Mouse (Mus musculus) cerebellum, postnatal 25 days (tissue): ENCODE results near the gene B3gnt9.

Experiments used
- DNase-seq, 2 experiments: peaks; one replicate each; pipeline ENCODE4 v3.0.0; 2021; ENCODE audit warnings: mixed read lengths in 2 of 2

The B3gnt9 gene

GRCm38 (mm10) chr8:105281821-105282220 is 26.9 kb upstream of the B3gnt9 start:
- DNase-seq: peak in 1 of 2 experiments; percentile 14

DNA sequence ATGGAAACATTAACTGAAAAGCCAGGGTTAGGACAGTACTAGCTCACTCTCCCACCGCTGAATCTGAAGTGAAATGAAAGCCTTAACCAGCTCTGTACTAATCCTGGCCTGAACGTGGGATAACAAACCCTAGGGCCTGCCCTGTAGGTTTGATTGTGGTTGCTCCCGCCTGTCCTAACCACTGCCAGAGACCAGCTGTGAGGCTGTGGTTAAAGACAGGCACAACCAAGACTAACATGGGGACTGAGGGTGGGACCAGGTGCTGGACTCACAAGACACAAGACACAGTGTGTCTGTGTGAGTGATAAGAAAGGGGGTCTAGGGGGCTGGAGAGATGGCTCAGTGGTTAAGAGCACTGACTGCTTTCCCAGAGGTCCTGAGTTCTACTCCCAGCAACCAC is 25.6 kb upstream of the B3gnt9 start:
- no peak for DNase-seq

- peak; percentile 94 to 96 for DNase-seq
Observed at GRCm38 (mm10) chr8:105278911-105279334, 24.0 kb upstream of the B3gnt9 start.

DNA sequence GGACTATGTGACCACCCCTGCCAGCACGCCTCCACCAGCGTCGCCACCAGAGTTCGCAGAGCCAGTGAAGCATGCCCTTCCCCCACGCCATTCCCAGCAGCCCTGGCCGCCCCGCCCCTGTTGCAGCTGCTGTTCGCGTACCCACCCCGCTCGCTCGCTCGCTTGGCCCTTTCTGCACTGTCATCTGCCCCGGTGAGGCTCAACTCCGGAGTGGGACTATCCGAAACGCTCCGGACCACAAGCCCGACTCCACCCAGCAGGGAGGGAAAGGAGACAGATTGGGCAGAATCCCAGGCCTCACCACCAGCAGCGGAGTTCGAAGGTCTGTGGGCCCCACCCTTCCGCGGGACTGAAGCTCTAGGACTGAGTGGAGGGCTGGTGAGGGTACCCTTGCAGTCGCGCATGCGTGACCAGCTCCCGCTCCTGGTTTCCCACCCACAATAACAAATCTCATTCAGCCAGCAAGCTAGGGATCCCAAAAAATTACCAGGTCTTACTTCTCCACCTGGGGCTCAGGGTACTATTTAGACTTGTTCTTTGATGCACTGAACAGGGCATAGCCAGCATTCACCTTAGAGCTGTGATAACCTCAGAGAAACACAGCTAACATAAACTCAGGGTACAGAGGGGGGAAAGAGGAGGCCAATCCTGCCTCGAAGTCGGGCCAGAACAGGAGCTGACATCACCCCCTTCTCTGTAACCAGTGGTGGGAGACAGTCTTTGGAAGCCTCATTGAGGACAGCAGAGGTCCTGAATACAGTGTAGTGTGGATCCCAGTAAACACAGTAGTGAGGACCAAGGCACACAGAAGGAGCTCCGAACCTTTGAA is 21.6 kb upstream of the B3gnt9 start:
- DNase-seq: peak in 1 of 2 experiments; percentile 61

DNA sequence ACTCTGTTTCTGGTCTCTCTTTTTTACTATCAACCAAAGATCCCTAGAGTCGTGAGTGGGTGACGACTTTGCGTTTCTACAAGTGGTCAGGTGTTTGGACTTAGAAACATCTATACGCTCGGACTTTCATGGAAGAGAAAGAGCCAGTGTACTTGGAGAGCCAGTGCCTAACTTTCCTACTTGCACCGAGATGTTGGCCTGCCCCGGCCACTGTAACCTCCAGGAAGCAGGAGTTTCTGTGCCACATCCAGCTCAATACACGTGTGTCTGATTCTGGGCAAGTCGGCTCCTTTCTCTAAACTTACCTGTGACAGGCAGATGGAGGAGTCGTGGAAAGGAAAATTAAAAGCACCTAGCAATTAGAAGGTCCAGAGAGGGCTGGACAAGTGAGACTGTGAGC is 20.9 kb upstream of the B3gnt9 start, which contains the start of gene Nol3:
Gene Nol3 (plus strand): TSS at position 301 of the 400 bp plus-strand sequence.
- DNase-seq: no peak

- DNase-seq: no peak
Observed at GRCm38 (mm10) chr8:105275387-105275786, 20.4 kb upstream of the B3gnt9 start.

DNA sequence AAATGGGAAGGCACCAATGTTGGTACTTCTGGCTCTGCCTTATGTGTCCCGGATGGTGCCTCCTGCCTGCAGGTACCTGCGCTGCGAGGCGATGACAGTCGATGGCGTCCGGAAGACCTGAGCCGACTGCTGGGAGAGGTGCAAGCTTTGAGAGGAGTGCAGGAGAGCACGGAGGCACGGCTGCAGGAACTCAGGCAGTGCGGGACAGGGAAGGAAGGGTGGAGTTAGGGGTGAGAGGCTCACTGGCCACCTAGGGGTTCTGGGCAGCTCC is 15.9 kb upstream of the B3gnt9 start:
- no peak for DNase-seq

- DNase-seq: peak in 1 of 2 experiments; percentile 14
Observed at GRCm38 (mm10) chr8:105270101-105270915, 15.4 kb upstream of the B3gnt9 start.

- DNase-seq: peak in 1 of 2 experiments; percentile 47
Observed at GRCm38 (mm10) chr8:105269461-105269947, 14.6 kb upstream of the B3gnt9 start, which contains the start of gene Hsf4. Gene Hsf4 (plus strand): TSS chr8:105269801.

DNA sequence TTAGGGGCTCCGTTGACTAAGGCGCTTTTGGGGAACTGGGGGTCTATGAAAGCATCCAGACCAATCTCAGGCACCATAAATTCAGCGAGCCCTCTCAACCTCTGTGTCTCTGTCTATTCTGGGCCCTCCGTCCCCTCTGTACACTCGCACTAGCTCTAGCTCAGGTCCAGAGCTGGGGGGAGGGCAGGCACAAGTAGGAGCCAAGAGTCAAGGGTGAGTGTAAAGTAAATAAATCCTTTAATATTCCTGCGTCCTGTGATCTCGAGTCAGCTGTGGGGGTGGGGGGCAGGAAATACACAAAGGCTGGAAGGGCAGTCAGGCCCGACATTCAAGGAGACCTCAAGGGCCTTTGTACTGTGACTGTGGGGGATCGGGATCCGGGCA is 14.1 kb upstream of the B3gnt9 start:
- peak in 1 of 2 experiments; percentile 13 for DNase-seq

DNA sequence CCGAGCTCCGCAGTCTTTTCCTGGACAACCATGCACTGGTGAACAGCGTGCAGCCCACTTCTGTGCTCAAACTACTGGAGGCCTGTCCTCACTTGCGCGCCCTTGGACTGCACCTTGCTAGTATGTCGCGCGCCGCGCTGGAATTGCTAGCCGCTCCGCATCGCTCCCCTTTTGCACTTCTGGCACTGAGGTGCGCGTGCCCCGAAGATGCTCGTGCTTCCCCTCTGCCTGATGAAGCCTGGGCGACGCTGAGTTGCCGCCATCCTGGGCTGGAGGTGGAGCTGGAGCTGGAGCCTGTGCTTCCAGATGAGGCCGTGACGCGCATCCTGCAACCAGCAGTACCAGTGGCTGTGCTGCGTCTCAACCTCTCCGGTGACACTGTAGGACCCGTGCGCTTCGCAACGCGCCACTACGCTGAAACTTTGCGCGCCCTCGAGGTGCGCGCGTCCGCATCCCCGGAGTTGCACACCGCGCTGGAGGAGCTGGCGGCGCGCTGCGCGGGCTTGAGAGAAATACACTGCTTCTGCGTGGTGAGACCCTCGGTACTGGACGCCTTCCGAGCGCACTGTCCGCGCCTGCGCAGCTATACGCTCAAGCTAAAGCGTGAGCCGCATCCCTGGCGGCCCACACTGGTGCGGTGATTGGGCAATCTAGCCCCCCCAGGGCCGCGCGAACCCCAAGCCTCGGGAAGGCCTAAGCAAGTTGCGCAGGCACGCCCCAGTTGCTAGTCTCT is 13.6 kb upstream of the B3gnt9 start:
- DNase-seq: peak; percentile 48 to 64

DNA sequence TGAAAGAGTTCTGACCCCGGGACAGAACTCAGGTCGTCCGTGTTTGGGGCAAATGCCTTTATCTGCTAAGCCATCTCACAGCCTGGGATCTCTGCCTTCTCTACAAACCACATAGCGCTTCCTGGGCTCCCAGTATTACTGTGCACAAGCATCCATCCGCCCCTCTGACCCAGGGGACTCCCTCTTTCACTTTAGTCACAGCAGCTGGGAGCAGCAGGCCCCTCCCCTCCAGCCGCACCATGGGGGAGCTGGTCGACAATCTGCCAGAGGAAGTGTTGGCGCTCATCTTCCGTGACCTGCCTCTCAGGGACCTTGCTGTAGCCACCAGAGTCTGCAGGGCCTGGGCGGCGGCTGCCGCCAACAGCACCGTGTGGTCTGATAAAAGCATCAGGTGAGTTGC is 11.8 kb upstream of the B3gnt9 start:
- peak in 1 of 2 experiments; percentile 9 for DNase-seq

GRCm38 (mm10) chr8:105265128-105265527 is 10.2 kb upstream of the B3gnt9 start:
- no peak for DNase-seq

- peak; percentile 64 to 78 for DNase-seq
Observed at GRCm38 (mm10) chr8:105264024-105264982, 9.3 kb upstream of the B3gnt9 start, which contains the start of the genes Tradd and Fbxl8. Gene Tradd (minus strand): TSS chr8:105264609. Gene Fbxl8 (plus strand): TSS chr8:105264648.

DNA sequence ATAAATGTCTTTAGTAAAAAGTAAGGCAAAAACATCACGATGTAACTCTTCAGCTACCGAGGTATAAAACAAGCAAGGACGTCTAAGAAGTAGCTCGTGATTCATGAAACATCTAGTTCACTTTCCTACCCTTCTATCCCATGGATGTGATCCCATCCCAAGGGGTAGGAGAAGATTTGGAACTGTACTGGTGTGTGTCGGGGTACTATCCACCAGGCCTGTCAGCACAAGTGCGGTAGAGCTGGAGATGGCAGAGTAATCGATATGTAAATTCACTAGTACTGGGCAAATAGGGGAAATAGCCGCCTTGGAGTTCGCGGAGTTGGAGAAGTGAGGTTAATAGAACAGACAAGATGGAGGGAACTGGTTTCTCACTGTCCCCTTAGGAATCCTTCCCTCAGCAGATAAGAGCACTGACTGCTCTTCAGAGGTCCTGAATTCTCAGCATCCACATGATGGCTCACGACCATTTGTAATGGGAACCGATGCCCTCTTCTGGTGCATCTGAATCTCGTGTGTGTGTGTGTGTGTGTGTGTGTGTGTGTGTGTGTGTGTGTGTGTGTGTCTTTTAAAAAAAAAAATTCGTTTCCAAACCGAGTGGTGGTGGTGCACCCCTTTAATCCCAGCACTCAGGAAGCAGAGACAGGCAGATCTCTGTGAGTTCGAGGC is 8.4 kb upstream of the B3gnt9 start:
- peak in 1 of 2 experiments; percentile 11 for DNase-seq

- DNase-seq: no peak
Observed at GRCm38 (mm10) chr8:105261326-105261980, 6.5 kb upstream of the B3gnt9 start.

DNA sequence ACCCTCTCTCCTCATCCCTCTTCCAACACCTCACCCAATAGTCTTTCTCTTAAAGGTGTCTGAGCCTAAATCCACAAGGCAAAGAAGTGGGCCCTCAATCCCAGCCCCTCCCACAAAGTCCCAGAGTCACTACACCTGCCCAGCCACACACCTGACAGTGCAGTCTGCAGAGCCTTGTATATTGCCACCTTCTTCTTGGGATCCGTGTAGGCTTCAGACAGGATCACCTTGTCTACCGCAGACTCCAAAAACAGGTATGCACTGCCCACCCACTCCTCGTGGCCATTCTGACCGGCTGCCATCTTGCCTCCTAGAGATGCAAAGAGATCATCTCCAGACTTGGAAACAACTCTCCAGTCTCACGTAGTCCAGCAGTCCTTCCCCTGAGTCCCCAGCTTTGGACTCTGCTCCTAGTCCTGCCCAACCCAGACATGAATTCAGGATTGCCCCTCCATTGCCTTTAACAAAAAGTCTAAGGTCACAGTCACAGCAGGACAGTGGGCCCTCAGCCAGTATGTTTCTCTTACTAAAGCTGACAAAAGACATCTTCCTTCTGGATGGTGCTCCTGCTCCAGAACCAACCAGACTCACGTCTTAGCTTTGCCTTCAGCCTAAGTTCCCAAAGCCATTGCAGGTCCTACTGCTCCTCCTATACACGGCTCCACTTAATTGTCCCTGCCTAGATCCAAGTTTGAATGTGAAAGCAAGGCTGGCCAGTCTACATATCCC is 5.6 kb upstream of the B3gnt9 start:
- DNase-seq: no peak

GRCm38 (mm10) chr8:105259721-105260320 is 4.9 kb upstream of the B3gnt9 start:
- DNase-seq: peak; percentile 81 to 86
